10 mouse cellular contexts compared by ENCODE assay signal in genomic region chr7:30281522-30281921, GRCm38 (mm10). TPM values are rescaled to one million over a fixed set of nuclear protein-coding genes. Genes with fewer than 3 reads are reported as not detected.
DNase-seq lines count a peak whose midpoint lies in the region; ATAC-seq and TF ChIP-seq lines count a peak whose summit lies in the region.
"Had no signal": no experiment of that assay in that cellular context is flagged by ENCODE, and none has a peak within 500 bp of the region (broad histone marks: within the 10 kb centered on the region; RNA-seq: fewer than 3 reads in every experiment).

No protein-coding gene starts in this region.

- 87% methylated on average over 4 of the region's 4 CpGs for WGBS in hindbrain, embryonic 11.5 days
- WGBS in hindbrain, embryonic 16.5 days: 74% methylated on average over 4 of the region's 4 CpGs
- WGBS in limb, embryonic 13.5 days: 77% methylated on average over 4 of the region's 4 CpGs

- peak; percentile 10 for DNase-seq in cerebellum, adult 8-10 months
- DNase-seq in cerebellum, postnatal 36 days: no peak
- no peak for DNase-seq in hindbrain, embryonic 11.5 days (ENCODE audit: low spot score)
- DNase-seq in adrenal gland, postnatal 36 days: no peak
- DNase-seq in spleen, adult 12 weeks (ENCODE audit: low spot score): no peak
- DNase-seq: lung, postnatal 36 days had no signal

- H3K4me2 ChIP-seq in hindbrain, embryonic 11.5 days (replicated peaks; ENCODE audit: low read depth, low read length): peak overlapping the region; percentile 79; the same call in 1 of the 2 replicates
- no peak overlapping the region for H3K4me2 ChIP-seq in hindbrain, embryonic 16.5 days (ENCODE audit: low read length)
- peak overlapping the region; percentile 82 for H3K4me2 ChIP-seq in limb, embryonic 13.5 days (replicated peaks)

- no peaks in the 10 kb centered on the region for H3K9me3 ChIP-seq in hindbrain, embryonic 11.5 days (ENCODE audit: control insufficient read depth, low read length)
- H3K9me3 ChIP-seq in hindbrain, embryonic 16.5 days (ENCODE audit: control insufficient read depth, low read length): no peaks in the 10 kb centered on the region
- H3K9me3 ChIP-seq in limb, embryonic 13.5 days: no peaks in the 10 kb centered on the region

- H3K79me2 ChIP-seq in C2C12 (ENCODE audit: control insufficient read depth, insufficient read depth): peaks cover 9% of the 10 kb centered on the region

- H3K4me3 ChIP-seq in hindbrain, embryonic 11.5 days (ENCODE audit: low read depth, low read length): no peak overlapping the region
- H3K4me3 ChIP-seq in hindbrain, embryonic 16.5 days (ENCODE audit: low read length): no peak overlapping the region
- H3K4me3 ChIP-seq in C2C12 (ENCODE audit: insufficient read depth, poor library complexity, severe bottlenecking): peak overlapping the region; percentile 49
- peak overlapping the region; percentile 65 for H3K4me3 ChIP-seq in limb, embryonic 13.5 days

- H3K27ac ChIP-seq in hindbrain, embryonic 11.5 days (ENCODE audit: low read depth, low read length): no peak overlapping the region
- no peak overlapping the region for H3K27ac ChIP-seq in hindbrain, embryonic 16.5 days (ENCODE audit: low read depth, low read length)
- no peak overlapping the region for H3K27ac ChIP-seq in limb, embryonic 13.5 days

- H3K4me1 ChIP-seq in hindbrain, embryonic 11.5 days (replicated peaks; ENCODE audit: control insufficient read depth, insufficient read depth, low read length): no peaks in the 10 kb centered on the region
- H3K4me1 ChIP-seq in hindbrain, embryonic 16.5 days (ENCODE audit: control insufficient read depth, insufficient read depth, low read depth, low read length): peaks cover 2% of the 10 kb centered on the region; the same call in 1 of the 2 replicates
- H3K4me1 ChIP-seq in limb, embryonic 13.5 days: peaks cover 16% of the 10 kb centered on the region

- H3K9ac ChIP-seq in hindbrain, embryonic 11.5 days (ENCODE audit: low read depth, low read length): no peak overlapping the region
- H3K9ac ChIP-seq in hindbrain, embryonic 16.5 days (ENCODE audit: low read depth, low read length): no peak overlapping the region
- no peak overlapping the region for H3K9ac ChIP-seq in limb, embryonic 13.5 days

- H3ac ChIP-seq in C2C12 (ENCODE audit: control insufficient read depth, insufficient read length, low read depth): no peak overlapping the region

- H3K27me3 ChIP-seq in hindbrain, embryonic 11.5 days (ENCODE audit: control insufficient read depth, insufficient read depth, low read length): no peaks in the 10 kb centered on the region
- no peaks in the 10 kb centered on the region for H3K27me3 ChIP-seq in hindbrain, embryonic 16.5 days (replicated peaks; ENCODE audit: control insufficient read depth, insufficient read depth, low read length)
- H3K27me3 ChIP-seq in C2C12 (ENCODE audit: control insufficient read depth, insufficient read depth, insufficient read length): no peaks in the 10 kb centered on the region
- no peaks in the 10 kb centered on the region for H3K27me3 ChIP-seq in limb, embryonic 13.5 days

- TF ChIP-seq CTCF in C2C12 (IDR thresholded peaks at IDR 0.05; ENCODE audit: control insufficient read depth, insufficient read depth, insufficient read length): no peak

- no peaks in the 10 kb centered on the region for H3K79me3 ChIP-seq in C2C12 (ENCODE audit: low read depth)

- no peaks in the 10 kb centered on the region for H3K36me3 ChIP-seq in hindbrain, embryonic 11.5 days (ENCODE audit: control insufficient read depth, insufficient read depth, low read length)
- H3K36me3 ChIP-seq in hindbrain, embryonic 16.5 days (ENCODE audit: control insufficient read depth, insufficient read depth, low read length): no peaks in the 10 kb centered on the region
- H3K36me3 ChIP-seq in C2C12 (ENCODE audit: control insufficient read depth, insufficient read depth): no peaks in the 10 kb centered on the region
- H3K36me3 ChIP-seq in limb, embryonic 13.5 days: no peaks in the 10 kb centered on the region

- ATAC-seq in hindbrain, embryonic 11.5 days (ENCODE audit: low FRiP score): no peak
- no peak for ATAC-seq in hindbrain, embryonic 16.5 days
- ATAC-seq in limb, embryonic 13.5 days (ENCODE audit: low FRiP score, low read depth): no peak

TF ChIP-seq in C2C12, 6 proteins besides CTCF, POLR2A, EP300 and RAD21:
- TF ChIP-seq MAX (IDR thresholded peaks at IDR 0.05) (no peak), CEBPB (IDR thresholded peaks at IDR 0.05; ENCODE audit: low read depth) (no peak), MYOG (IDR thresholded peaks at IDR 0.05; ENCODE audit: control insufficient read depth, extremely low read depth, insufficient read length) (no peak), USF1 (IDR thresholded peaks at IDR 0.05; ENCODE audit: low read depth) (no peak), FOSL1 (IDR thresholded peaks at IDR 0.05; ENCODE audit: insufficient read depth, low read length, poor library complexity, severe bottlenecking) (no peak), MYOD1 (IDR thresholded peaks at IDR 0.05; ENCODE audit: control insufficient read depth, insufficient read length, low read depth) (no peak)

RNA-seq across cellular contexts. Expression of gene Wdr62, which starts 1.3 kb away (rescaled TPM):
- 5.9 and 8.5 TPM in 2 replicates for polyA plus RNA-seq in hindbrain, embryonic 11.5 days (2014; fragmentation: Nextera tagmentation; extraction: Ambion mirVana)
- 3.9 and 5.6 TPM in 2 replicates for polyA plus RNA-seq in hindbrain, embryonic 16.5 days (2015; fragmentation: Nextera tagmentation; extraction: Ambion mirVana)
- polyA plus RNA-seq in C2C12 (2012; fragmentation: generic; extraction: Trizol): 12.8 TPM
- 8.5 and 9.2 TPM in 2 replicates for polyA plus RNA-seq in limb, embryonic 13.5 days (2015; fragmentation: Nextera tagmentation; extraction: Ambion mirVana)
- total RNA-seq in adrenal gland, postnatal 36 days (2021): 1 to 10 TPM; 4.6 to 5.7 TPM

RNA-seq across cellular contexts. Expression of gene Thap8, which starts 1.6 kb away (rescaled TPM):
- polyA plus RNA-seq in hindbrain, embryonic 11.5 days (2014; fragmentation: Nextera tagmentation; extraction: Ambion mirVana): 0.25 and 0.32 TPM in 2 replicates
- polyA plus RNA-seq in hindbrain, embryonic 16.5 days (2015; fragmentation: Nextera tagmentation; extraction: Ambion mirVana): 0.66 and 0.86 TPM in 2 replicates
- 0.07 TPM for polyA plus RNA-seq in C2C12 (2012; fragmentation: generic; extraction: Trizol)
- polyA plus RNA-seq in limb, embryonic 13.5 days (2015; fragmentation: Nextera tagmentation; extraction: Ambion mirVana): 0.28 and 0.48 TPM in 2 replicates
- total RNA-seq in adrenal gland, postnatal 36 days (2021): under 1 TPM; 0.46 to 0.56 TPM

RNA-seq across cellular contexts. Expression of gene Clip3, which starts 10.0 kb away (rescaled TPM):
- polyA plus RNA-seq in hindbrain, embryonic 11.5 days (2014; fragmentation: Nextera tagmentation; extraction: Ambion mirVana): 66.7 and 78.4 TPM in 2 replicates
- 96.5 and 138 TPM in 2 replicates for polyA plus RNA-seq in hindbrain, embryonic 16.5 days (2015; fragmentation: Nextera tagmentation; extraction: Ambion mirVana)
- polyA plus RNA-seq in C2C12 (2012; fragmentation: generic; extraction: Trizol): 40.6 TPM
- polyA plus RNA-seq in limb, embryonic 13.5 days (2015; fragmentation: Nextera tagmentation; extraction: Ambion mirVana): 51.2 and 51.5 TPM in 2 replicates
- 10 to 100 TPM; 16.6 to 18.3 TPM for total RNA-seq in adrenal gland, postnatal 36 days (2021)
- total RNA-seq: hematopoietic stem cell, adult 5-6 weeks had no signal

RNA-seq across cellular contexts. Expression of gene Alkbh6, which starts 27.0 kb away (rescaled TPM):
- polyA plus RNA-seq in hindbrain, embryonic 11.5 days (2014; fragmentation: Nextera tagmentation; extraction: Ambion mirVana): 82.1 and 85.2 TPM in 2 replicates
- 124 and 131 TPM in 2 replicates for polyA plus RNA-seq in hindbrain, embryonic 16.5 days (2015; fragmentation: Nextera tagmentation; extraction: Ambion mirVana)
- polyA plus RNA-seq in C2C12 (2012; fragmentation: generic; extraction: Trizol): 28.7 TPM
- polyA plus RNA-seq in limb, embryonic 13.5 days (2015; fragmentation: Nextera tagmentation; extraction: Ambion mirVana): 94.2 and 99.2 TPM in 2 replicates
- 10 to 100 TPM; 56.9 to 81.3 TPM for total RNA-seq in adrenal gland, postnatal 36 days (2021)

RNA-seq across cellular contexts. Expression of gene Syne4, which starts 33.1 kb away (rescaled TPM):
- 17.4 and 18.7 TPM in 2 replicates for polyA plus RNA-seq in hindbrain, embryonic 11.5 days (2014; fragmentation: Nextera tagmentation; extraction: Ambion mirVana)
- polyA plus RNA-seq in hindbrain, embryonic 16.5 days (2015; fragmentation: Nextera tagmentation; extraction: Ambion mirVana): 14.6 and 14.8 TPM in 2 replicates
- 0.20 TPM for polyA plus RNA-seq in C2C12 (2012; fragmentation: generic; extraction: Trizol)
- 89.9 and 90.4 TPM in 2 replicates for polyA plus RNA-seq in limb, embryonic 13.5 days (2015; fragmentation: Nextera tagmentation; extraction: Ambion mirVana)
- total RNA-seq in adrenal gland, postnatal 36 days (2021): 10 to 100 TPM; 21.8 to 49.1 TPM

Comparison
In these comparisons a context has a peak if more than half of its experiments do, and no peak if none do; other contexts are left out.
1. H3K4me3 ChIP-seq: peak in C2C12 (single experiment) and limb, embryonic 13.5 days (single experiment); none in hindbrain, embryonic 11.5 days (single experiment) and hindbrain, embryonic 16.5 days (single experiment).